Mouse (Mus musculus): Measurements from ENCODE around the gene 6030468B19Rik. TPM values are rescaled to one million over a fixed set of nuclear protein-coding genes. Genes with fewer than 3 reads are reported as not detected.

6030468B19Rik gene
- total and polyA plus RNA-seq, 3 experiments, result 2.7 to 5.1 TPM; not detected in 1

DNA sequence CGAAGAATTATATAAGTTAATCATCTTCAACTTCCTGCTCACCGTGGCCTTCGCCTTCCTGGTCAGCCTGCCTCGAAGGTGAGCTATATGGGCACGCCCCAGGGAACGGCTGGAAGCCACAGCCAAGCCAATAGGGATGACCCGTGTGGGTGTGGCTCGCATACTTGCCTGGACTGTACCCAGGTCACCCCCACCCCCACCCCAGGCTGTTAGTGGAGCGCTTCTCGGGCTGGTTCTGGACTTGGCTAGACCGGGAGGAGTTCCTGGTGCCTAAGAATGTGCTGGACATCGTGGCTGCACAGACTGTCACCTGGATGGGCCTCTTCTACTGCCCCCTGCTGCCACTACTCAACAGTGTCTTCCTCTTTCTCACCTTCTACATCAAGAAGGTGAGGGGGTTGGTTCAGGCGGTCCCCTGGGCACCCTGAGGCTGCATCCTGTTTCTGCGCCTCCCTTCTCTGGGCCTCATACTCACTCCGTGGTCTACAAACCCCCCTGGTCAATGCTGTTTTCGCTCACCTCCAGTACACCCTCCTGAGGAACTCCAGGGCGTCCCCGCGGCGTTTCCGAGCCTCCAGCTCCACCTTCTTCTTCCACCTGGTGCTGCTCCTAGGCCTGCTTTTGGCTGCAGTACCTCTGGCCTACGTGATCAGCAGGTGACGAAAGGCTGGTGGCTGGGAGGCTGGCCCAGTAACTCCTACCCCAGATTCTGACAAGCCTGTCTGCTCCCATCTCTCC, 6.6 kb upstream of the 6030468B19Rik start:
- H3K9me3 ChIP-seq (replicated peaks; ENCODE audit: insufficient read depth, low read length), result no peaks in the 10 kb centered on the region
- no peak for DNase-seq (ENCODE audit: low read depth, low spot score)
- no peaks in the 10 kb centered on the region for H3K4me1 ChIP-seq (ENCODE audit: control insufficient read depth in 1 of 2, insufficient read depth in 2 of 2, low read length in 2 of 2)
- no peaks in the 10 kb centered on the region for H3K36me3 ChIP-seq (ENCODE audit: control insufficient read depth in 1 of 2, insufficient read depth in 2 of 2, low read length in 2 of 2)
- H3K4me3 ChIP-seq (ENCODE audit: control insufficient read depth in 1 of 2, insufficient read depth in 1 of 2, low read depth in 2 of 2, low read length in 2 of 2), result no peak overlapping the region
- no peaks in the 10 kb centered on the region for H3K27me3 ChIP-seq (ENCODE audit: control insufficient read depth in 1 of 2, insufficient read depth in 2 of 2, low read length in 2 of 2)
- no peak overlapping the region for H3K9ac ChIP-seq (ENCODE audit: control insufficient read depth, low read depth, low read length, poor library complexity, severe bottlenecking)
- TF ChIP-seq MAX (IDR thresholded peaks at IDR 0.05; ENCODE audit: low read length) (no peak), KAT2A (conservative IDR thresholded peaks at IDR 0.05; ENCODE audit: low read depth, low read length) (no peak), ZKSCAN1 (IDR thresholded peaks at IDR 0.05; ENCODE audit: low read depth, low read length) (no peak), SMC3 (IDR thresholded peaks at IDR 0.05; ENCODE audit: low read depth, low read length) (no peak; the same call in 1 of the 2 replicates), CTCF (IDR thresholded peaks at IDR 0.05 in 2 of 3, conservative IDR thresholded peaks at IDR 0.05 in 1 of 3; ENCODE audit: control insufficient read depth in 1 of 3, insufficient read depth in 1 of 3, low read depth in 2 of 3, low read length in 3 of 3, poor library complexity in 1 of 3, severe bottlenecking in 1 of 3) (peak; percentile 22 to 50 (median 40); a peak in 5 of 6 replicates), MAFK (IDR thresholded peaks at IDR 0.05; ENCODE audit: borderline replicate concordance, low read depth, low read length) (no peak), TBP (IDR thresholded peaks at IDR 0.05; ENCODE audit: low read depth, low read length) (no peak)
- no peaks in the 10 kb centered on the region for H3K79me2 ChIP-seq (ENCODE audit: control insufficient read depth, insufficient read depth, low read length, poor library complexity)
- H3K27ac ChIP-seq (ENCODE audit: control insufficient read depth, low read depth, low read length), result no peak overlapping the region

DNA sequence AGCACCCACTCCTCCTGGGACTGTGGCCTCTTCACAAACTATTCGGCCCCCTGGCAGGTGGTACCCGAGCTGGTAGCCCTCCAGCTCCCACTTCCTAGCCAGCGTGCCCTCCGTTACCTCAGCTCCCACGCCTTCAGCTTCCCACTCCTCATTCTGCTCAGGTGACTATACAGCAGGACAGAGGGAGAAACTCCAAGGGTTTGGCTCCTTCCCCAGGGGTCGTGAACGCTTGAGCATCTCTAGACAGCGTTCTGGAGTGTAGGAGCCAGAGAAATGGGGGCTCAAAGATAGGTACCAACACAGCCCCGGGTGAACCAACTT, 6.1 kb upstream of the 6030468B19Rik start:
- Histone ChIP-seq H3K9me3 (replicated peaks; ENCODE audit: insufficient read depth, low read length) (no peaks in the 10 kb centered on the region), H3K27me3 (ENCODE audit: control insufficient read depth in 1 of 2, insufficient read depth in 2 of 2, low read length in 2 of 2) (no peaks in the 10 kb centered on the region), H3K27ac (ENCODE audit: control insufficient read depth, low read depth, low read length) (no peak overlapping the region), H3K9ac (ENCODE audit: control insufficient read depth, low read depth, low read length, poor library complexity, severe bottlenecking) (no peak overlapping the region), H3K79me2 (ENCODE audit: control insufficient read depth, insufficient read depth, low read length, poor library complexity) (no peaks in the 10 kb centered on the region), H3K4me3 (ENCODE audit: control insufficient read depth in 1 of 2, insufficient read depth in 1 of 2, low read depth in 2 of 2, low read length in 2 of 2) (no peak overlapping the region), H3K4me1 (ENCODE audit: control insufficient read depth in 1 of 2, insufficient read depth in 2 of 2, low read length in 2 of 2) (no peaks in the 10 kb centered on the region), H3K36me3 (ENCODE audit: control insufficient read depth in 1 of 2, insufficient read depth in 2 of 2, low read length in 2 of 2) (no peaks in the 10 kb centered on the region)
- TF ChIP-seq NELFE (IDR thresholded peaks at IDR 0.05; ENCODE audit: low read depth, low read length) (no peak), CHD1 (IDR thresholded peaks at IDR 0.05; ENCODE audit: low read depth, low read length) (no peak), RCOR1 (IDR thresholded peaks at IDR 0.05; ENCODE audit: low read depth, low read length) (no peak), SIN3A (IDR thresholded peaks at IDR 0.05; ENCODE audit: low read length) (no peak), TBP (IDR thresholded peaks at IDR 0.05; ENCODE audit: low read depth, low read length) (no peak), MAZ (IDR thresholded peaks at IDR 0.05; ENCODE audit: low read depth, low read length) (no peak)
- DNase-seq (ENCODE audit: low read depth, low spot score), result no peak

DNA sequence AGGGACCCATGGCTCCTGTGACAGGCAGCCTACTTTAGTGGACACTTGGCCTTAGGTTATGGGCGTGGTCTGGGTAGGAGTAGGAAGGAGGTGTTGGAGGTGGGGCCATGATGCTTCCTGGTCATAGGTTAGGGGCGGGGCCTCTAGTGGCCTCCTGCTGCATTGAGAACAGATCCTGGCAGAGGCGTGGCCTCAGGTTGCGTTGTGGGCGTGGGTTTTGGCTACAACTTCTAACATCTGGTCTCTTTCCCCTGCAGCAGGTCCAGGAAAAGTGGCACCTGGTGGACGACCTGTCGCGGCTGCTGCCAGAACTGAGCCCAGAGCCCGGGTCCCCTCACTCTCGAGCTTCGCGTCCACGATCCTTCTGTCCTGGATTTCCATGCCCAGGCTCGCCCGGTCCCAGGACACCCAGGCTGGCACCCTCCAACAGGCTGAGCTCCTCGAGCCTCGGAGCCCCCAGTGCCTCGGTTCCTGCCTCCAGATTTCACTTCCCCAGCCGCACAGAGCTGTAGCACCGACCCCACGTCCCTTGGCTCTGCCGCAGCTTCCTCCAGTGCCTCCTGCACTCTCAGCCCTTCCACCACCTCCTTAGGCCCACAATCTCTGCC, 5.1 kb upstream of the 6030468B19Rik start:
- H3K9ac ChIP-seq (ENCODE audit: control insufficient read depth, low read depth, low read length, poor library complexity, severe bottlenecking), result no peak overlapping the region
- no peak for DNase-seq (ENCODE audit: low read depth, low spot score)
- no peaks in the 10 kb centered on the region for H3K9me3 ChIP-seq (replicated peaks; ENCODE audit: insufficient read depth, low read length)
- TF ChIP-seq ZC3H11A (IDR thresholded peaks at IDR 0.05; ENCODE audit: low read depth, low read length) (no peak), GABPA (IDR thresholded peaks at IDR 0.05; ENCODE audit: low read depth, low read length) (no peak), MAFK (IDR thresholded peaks at IDR 0.05; ENCODE audit: borderline replicate concordance, low read depth, low read length) (no peak), MEF2A (IDR thresholded peaks at IDR 0.05; ENCODE audit: extremely low read depth, insufficient replicate concordance, low read depth, low read length, poor library complexity, severe bottlenecking) (no peak), ZNF384 (IDR thresholded peaks at IDR 0.05; ENCODE audit: low read depth, low read length) (no peak), POLR2A (IDR thresholded peaks at IDR 0.05; ENCODE audit: control insufficient read depth in 1 of 2, insufficient read depth in 1 of 2, low read depth in 1 of 2, low read length in 2 of 2, poor library complexity in 1 of 2) (no peak), SIN3A (IDR thresholded peaks at IDR 0.05; ENCODE audit: low read length) (no peak), CHD2 (IDR thresholded peaks at IDR 0.05; ENCODE audit: low read length) (no peak), BHLHE40 (IDR thresholded peaks at IDR 0.05; ENCODE audit: borderline replicate concordance, low read depth, low read length) (no peak), MYB (IDR thresholded peaks at IDR 0.05; ENCODE audit: low read depth, low read length) (no peak)
- H3K27ac ChIP-seq (ENCODE audit: control insufficient read depth, low read depth, low read length), result no peak overlapping the region
- H3K79me2 ChIP-seq (ENCODE audit: control insufficient read depth, insufficient read depth, low read length, poor library complexity), result no peaks in the 10 kb centered on the region
- peaks cover 2 to 6% of the 10 kb centered on the region in 2 experiments; a peak in 2 of 4 replicates for H3K4me1 ChIP-seq (ENCODE audit: control insufficient read depth in 1 of 2, insufficient read depth in 2 of 2, low read length in 2 of 2)
- no peak overlapping the region for H3K4me3 ChIP-seq (ENCODE audit: control insufficient read depth in 1 of 2, insufficient read depth in 1 of 2, low read depth in 2 of 2, low read length in 2 of 2)
- no peaks in the 10 kb centered on the region for H3K27me3 ChIP-seq (ENCODE audit: control insufficient read depth in 1 of 2, insufficient read depth in 2 of 2, low read length in 2 of 2)
- peaks cover 0 to 5% of the 10 kb centered on the region in 2 experiments; a peak in 2 of 4 replicates for H3K36me3 ChIP-seq (ENCODE audit: control insufficient read depth in 1 of 2, insufficient read depth in 2 of 2, low read length in 2 of 2)

Measured in MEL (cell line).